Mouse (Mus musculus): ENCODE measurements around the gene Ppp1ca. TPM values are rescaled to one million over a fixed set of nuclear protein-coding genes. Genes with fewer than 3 reads are reported as not detected.

Ppp1ca gene
- polyA plus RNA-seq, 1 experiment: 897 TPM

- WGBS: 88% methylated on average over 3 of the region's 3 CpGs
- H3K4me1 ChIP-seq (replicated peaks; ENCODE audit: control insufficient read depth, insufficient read depth, low read length): peaks cover 50% of the 10 kb centered on the region
- TF ChIP-seq POLR2A (IDR thresholded peaks at IDR 0.05; ENCODE audit: control insufficient read depth, extremely low read depth, insufficient read depth, low read length, poor library complexity) (no peak), CTCF (IDR thresholded peaks at IDR 0.05; ENCODE audit: borderline replicate concordance, control insufficient read depth, extremely low read depth, insufficient read depth, low read length, poor library complexity) (no peak)
- no peaks in the 10 kb centered on the region for H3K27me3 ChIP-seq (ENCODE audit: control insufficient read depth, insufficient read depth, low read length)
- H3K36me3 ChIP-seq (ENCODE audit: control insufficient read depth, insufficient read depth, low read length): peaks cover 36% of the 10 kb centered on the region
- H3K4me3 ChIP-seq (ENCODE audit: control insufficient read depth, insufficient read depth, low read length): no peak overlapping the region
- no peak for DNase-seq
- H3K27ac ChIP-seq (ENCODE audit: control insufficient read depth, insufficient read depth, low read length): no peak overlapping the region
These were observed 5.3 kb downstream of the Ppp1ca start for GRCm38 (mm10) chr19:4197180-4197579.

GRCm38 (mm10) chr19:4201291-4201909 is 9.5 kb downstream of the Ppp1ca start, which contains the start of gene Rad9a:
TSS of gene Rad9a (minus strand) at chr19:4201662.
- peak within 1 kb of the TSS; percentile 91 for H3K4me3 ChIP-seq (ENCODE audit: control insufficient read depth, insufficient read depth, low read length)
- H3K27ac ChIP-seq (ENCODE audit: control insufficient read depth, insufficient read depth, low read length): peak within 1 kb of the TSS; percentile 94
- no peaks in the 10 kb centered on the region for H3K27me3 ChIP-seq (ENCODE audit: control insufficient read depth, insufficient read depth, low read length)
- no peak for TF ChIP-seq CTCF (IDR thresholded peaks at IDR 0.05; ENCODE audit: borderline replicate concordance, control insufficient read depth, extremely low read depth, insufficient read depth, low read length, poor library complexity)
- TF ChIP-seq POLR2A (IDR thresholded peaks at IDR 0.05; ENCODE audit: control insufficient read depth, extremely low read depth, insufficient read depth, low read length, poor library complexity): peak; percentile 62
- peaks cover 48% of the 10 kb centered on the region for H3K4me1 ChIP-seq (replicated peaks; ENCODE audit: control insufficient read depth, insufficient read depth, low read length)
- peaks cover 7% of the 10 kb centered on the region; the same call in 1 of the 2 replicates for H3K36me3 ChIP-seq (ENCODE audit: control insufficient read depth, insufficient read depth, low read length)
- peak; percentile 96 for DNase-seq
- under 1% methylated on average over 34 of the region's 34 CpGs for WGBS

- H3K27me3 ChIP-seq (ENCODE audit: control insufficient read depth, insufficient read depth, low read length): no peaks in the 10 kb centered on the region
- peaks cover 41% of the 10 kb centered on the region for H3K4me1 ChIP-seq (replicated peaks; ENCODE audit: control insufficient read depth, insufficient read depth, low read length)
- no peak for DNase-seq
- H3K36me3 ChIP-seq (ENCODE audit: control insufficient read depth, insufficient read depth, low read length): 0 out of 2 replicates have a peak, but pooled peaks cover 3% of the 10 kb centered on the region
- 75% methylated on average over 7 of the region's 7 CpGs for WGBS
- H3K4me3 ChIP-seq (ENCODE audit: control insufficient read depth, insufficient read depth, low read length): peak overlapping the region; percentile 91
- TF ChIP-seq POLR2A (IDR thresholded peaks at IDR 0.05; ENCODE audit: control insufficient read depth, extremely low read depth, insufficient read depth, low read length, poor library complexity) (no peak), CTCF (IDR thresholded peaks at IDR 0.05; ENCODE audit: borderline replicate concordance, control insufficient read depth, extremely low read depth, insufficient read depth, low read length, poor library complexity) (no peak)
- H3K27ac ChIP-seq (ENCODE audit: control insufficient read depth, insufficient read depth, low read length): peak overlapping the region; percentile 94
These were observed 10.3 kb downstream of the Ppp1ca start for GRCm38 (mm10) chr19:4202149-4202548.

- H3K27ac ChIP-seq (ENCODE audit: control insufficient read depth, insufficient read depth, low read length): peak overlapping the region; percentile 94
- 17% methylated on average over 3 of the region's 3 CpGs for WGBS
These were observed 11.3 kb downstream of the Ppp1ca start for GRCm38 (mm10) chr19:4203148-4203547.

GRCm38 (mm10) chr19:4203604-4204326 is 11.9 kb downstream of the Ppp1ca start:
- WGBS: 11% methylated on average over 13 of the region's 13 CpGs
- peaks cover 40% of the 10 kb centered on the region for H3K4me1 ChIP-seq (replicated peaks; ENCODE audit: control insufficient read depth, insufficient read depth, low read length)
- H3K27ac ChIP-seq (ENCODE audit: control insufficient read depth, insufficient read depth, low read length): peak overlapping the region; percentile 91
- DNase-seq: no peak
- no peak for TF ChIP-seq CTCF (IDR thresholded peaks at IDR 0.05; ENCODE audit: borderline replicate concordance, control insufficient read depth, extremely low read depth, insufficient read depth, low read length, poor library complexity)
- TF ChIP-seq POLR2A (IDR thresholded peaks at IDR 0.05; ENCODE audit: control insufficient read depth, extremely low read depth, insufficient read depth, low read length, poor library complexity): no peak
- H3K4me3 ChIP-seq (ENCODE audit: control insufficient read depth, insufficient read depth, low read length): no peak overlapping the region
- 0 out of 2 replicates have a peak, but pooled peaks cover 3% of the 10 kb centered on the region for H3K36me3 ChIP-seq (ENCODE audit: control insufficient read depth, insufficient read depth, low read length)
- no peaks in the 10 kb centered on the region for H3K27me3 ChIP-seq (ENCODE audit: control insufficient read depth, insufficient read depth, low read length)

More at GRCm38 (mm10) chr19:4203148-4203547, 11.3 kb downstream of the Ppp1ca start:
- no peak overlapping the region for H3K4me3 ChIP-seq (ENCODE audit: control insufficient read depth, insufficient read depth, low read length)
- H3K36me3 ChIP-seq (ENCODE audit: control insufficient read depth, insufficient read depth, low read length): 0 out of 2 replicates have a peak, but pooled peaks cover 3% of the 10 kb centered on the region
- DNase-seq: no peak
- H3K4me1 ChIP-seq (replicated peaks; ENCODE audit: control insufficient read depth, insufficient read depth, low read length): peaks cover 40% of the 10 kb centered on the region
- TF ChIP-seq POLR2A (IDR thresholded peaks at IDR 0.05; ENCODE audit: control insufficient read depth, extremely low read depth, insufficient read depth, low read length, poor library complexity) (no peak), CTCF (IDR thresholded peaks at IDR 0.05; ENCODE audit: borderline replicate concordance, control insufficient read depth, extremely low read depth, insufficient read depth, low read length, poor library complexity) (no peak)
- no peaks in the 10 kb centered on the region for H3K27me3 ChIP-seq (ENCODE audit: control insufficient read depth, insufficient read depth, low read length)

- DNase-seq: no peak
- H3K4me3 ChIP-seq (ENCODE audit: control insufficient read depth, insufficient read depth, low read length): no peak overlapping the region
These were observed 13.0 kb downstream of the Ppp1ca start for GRCm38 (mm10) chr19:4204889-4205288.

More at GRCm38 (mm10) chr19:4204889-4205288, 13.0 kb downstream of the Ppp1ca start:
- Histone ChIP-seq H3K27ac (ENCODE audit: control insufficient read depth, insufficient read depth, low read length) (peak overlapping the region; percentile 91), H3K4me1 (replicated peaks; ENCODE audit: control insufficient read depth, insufficient read depth, low read length) (peaks cover 43% of the 10 kb centered on the region), H3K36me3 (ENCODE audit: control insufficient read depth, insufficient read depth, low read length) (0 out of 2 replicates have a peak, but pooled peaks cover 2% of the 10 kb centered on the region), H3K27me3 (ENCODE audit: control insufficient read depth, insufficient read depth, low read length) (no peaks in the 10 kb centered on the region)
- TF ChIP-seq POLR2A (IDR thresholded peaks at IDR 0.05; ENCODE audit: control insufficient read depth, extremely low read depth, insufficient read depth, low read length, poor library complexity) (no peak), CTCF (IDR thresholded peaks at IDR 0.05; ENCODE audit: borderline replicate concordance, control insufficient read depth, extremely low read depth, insufficient read depth, low read length, poor library complexity) (no peak)
- WGBS: 73% methylated on average over 4 of the region's 4 CpGs
